Mouse (Mus musculus) CH12.LX (cell line): ENCODE measurements around the gene Cfi. TPM values are rescaled to one million over a fixed set of nuclear protein-coding genes. Genes with fewer than 3 reads are reported as not detected.

ENCODE experiments used
- DNase-seq: peaks from one replicate; pipeline ENCODE4 v3.0.0-alpha.2; 2013; ENCODE audit errors: extremely low read depth
- H3K27ac ChIP-seq: 2 replicates; pipeline ENCODE4 v1.5.1; 2012; ENCODE audit warnings: low read depth, mild to moderate bottlenecking, control low read depth, moderate library complexity; ENCODE audit not compliant: insufficient read depth
- H3K27me3 ChIP-seq: replicated peaks from 2 replicates; pipeline ENCODE3; 2012; ENCODE audit warnings: inconsistent platforms
- H3K36me3 ChIP-seq, 2 experiments: replicated peaks in 1 of 2; 2 replicates each; pipeline versions ENCODE3 to v1.6.1; 2012; ENCODE audit warnings: inconsistent platforms in 1 of 2, low read length in 1 of 2, mild to moderate bottlenecking in 1 of 2, mixed read lengths in 1 of 2, moderate library complexity in 1 of 2; ENCODE audit not compliant: control insufficient read depth in 1 of 2, insufficient read depth in 1 of 2
- H3K4me1 ChIP-seq, 2 experiments: 2 replicates each; pipeline ENCODE4 v1.6.1; 2012; ENCODE audit warnings: inconsistent platforms in 1 of 2, moderate library complexity in 1 of 2; ENCODE audit not compliant: insufficient read depth in 2 of 2, control insufficient read depth in 1 of 2
- H3K4me2 ChIP-seq: 2 replicates; pipeline ENCODE4 v1.6.1; 2012; ENCODE audit warnings: low read depth, mild to moderate bottlenecking, control low read depth; ENCODE audit not compliant: poor library complexity, insufficient read depth, severe bottlenecking
- H3K4me3 ChIP-seq, 3 experiments: fragments of 150-350 bp in 1 of 3; sonication (generic) in 1 of 3; replicated peaks in 1 of 3; 2 replicates each; pipeline versions ENCODE3 to v1.5.1; 2011 to 2012; ENCODE audit warnings: low read depth in 2 of 3, low read length in 2 of 3, mild to moderate bottlenecking in 2 of 3, moderate library complexity in 2 of 3, control low read depth in 1 of 3, improper control_type of control experiment in 1 of 3, inconsistent platforms in 1 of 3, mixed read lengths in 1 of 3; ENCODE audit not compliant: poor library complexity in 1 of 3
- H3K79me2 ChIP-seq: replicated peaks from 2 replicates; pipeline ENCODE4 v1.6.1; 2012; ENCODE audit warnings: mild to moderate bottlenecking, moderate library complexity; ENCODE audit not compliant: control insufficient read depth, poor library complexity, insufficient read depth, severe bottlenecking; ENCODE audit errors: extremely low read depth
- H3K9ac ChIP-seq: 2 replicates; pipeline ENCODE4 v1.6.1; 2012; ENCODE audit warnings: low read depth, mild to moderate bottlenecking, control low read depth, moderate library complexity; ENCODE audit not compliant: insufficient read depth
- H3K9me3 ChIP-seq: replicated peaks from 2 replicates; pipeline ENCODE3; 2012; ENCODE audit warnings: low read length, inconsistent platforms, mixed read lengths
- CHD2 ChIP-seq: IDR thresholded peaks from 2 replicates; pipeline ENCODE4 v1.6.1; 2011; ENCODE audit warnings: low read length, improper control_type of control experiment
- EP300 ChIP-seq: IDR thresholded peaks from 2 replicates; pipeline ENCODE4 v1.6.1; 2011; ENCODE audit warnings: low read length, improper control_type of control experiment
- ETS1 ChIP-seq: conservative IDR thresholded peaks from 2 replicates; pipeline ENCODE4 v1.6.1; 2012; ENCODE audit warnings: low read depth, mild to moderate bottlenecking, inconsistent platforms, low read length, improper control_type of control experiment, moderate library complexity
- HCFC1 ChIP-seq: IDR thresholded peaks from 2 replicates; pipeline ENCODE4 v1.6.1; 2012; ENCODE audit warnings: low read depth, mild to moderate bottlenecking, inconsistent platforms, low read length, improper control_type of control experiment
- JUN ChIP-seq: IDR thresholded peaks from 2 replicates; pipeline ENCODE4 v1.6.1; 2011; ENCODE audit warnings: low read depth, mild to moderate bottlenecking, low read length, improper control_type of control experiment, moderate library complexity; ENCODE audit not compliant: insufficient read depth
- JUND ChIP-seq: conservative IDR thresholded peaks from 2 replicates; pipeline ENCODE4 v1.6.1; 2011; ENCODE audit warnings: low read depth, low read length, improper control_type of control experiment
- MAFK ChIP-seq: IDR thresholded peaks from 2 replicates; pipeline ENCODE4 v1.6.1; 2011; ENCODE audit warnings: low read length, improper control_type of control experiment; ENCODE audit not compliant: insufficient replicate concordance
- MAX ChIP-seq: IDR thresholded peaks from 2 replicates; pipeline ENCODE4 v1.6.1; 2011; ENCODE audit warnings: low read length, improper control_type of control experiment
- MAZ ChIP-seq: IDR thresholded peaks from 2 replicates; pipeline ENCODE4 v1.6.1; 2012; ENCODE audit warnings: low read depth, mild to moderate bottlenecking, inconsistent platforms, low read length, improper control_type of control experiment, moderate library complexity
- MXI1 ChIP-seq: IDR thresholded peaks from 2 replicates; pipeline ENCODE4 v1.6.1; 2011; ENCODE audit warnings: mild to moderate bottlenecking, low read depth, low read length, improper control_type of control experiment
- MYC ChIP-seq: IDR thresholded peaks from 2 replicates; pipeline ENCODE4 v1.6.1; 2011; ENCODE audit warnings: low read depth, mild to moderate bottlenecking, improper control_type of control experiment, low read length
- NELFE ChIP-seq: IDR thresholded peaks from 2 replicates; pipeline ENCODE4 v1.6.1; 2011; ENCODE audit warnings: low read depth, low read length, improper control_type of control experiment
- NRF1 ChIP-seq: IDR thresholded peaks from 2 replicates; pipeline ENCODE4 v1.6.1; 2014; ENCODE audit warnings: low read depth, mild to moderate bottlenecking, inconsistent platforms, low read length, improper control_type of control experiment, moderate library complexity
- PAX5 ChIP-seq: IDR thresholded peaks from 2 replicates; pipeline ENCODE4 v1.6.1; 2012; ENCODE audit warnings: low read length, inconsistent platforms, mixed read lengths
- POLR2A ChIP-seq: IDR thresholded peaks from 2 replicates; pipeline ENCODE4 v1.6.1; 2011; ENCODE audit warnings: low read depth, mild to moderate bottlenecking, improper control_type of control experiment, low read length
- POLR2AphosphoS2 ChIP-seq: IDR thresholded peaks from 2 replicates; pipeline ENCODE4 v1.6.1; 2011; ENCODE audit warnings: low read depth, low read length, improper control_type of control experiment
- RAD21 ChIP-seq: IDR thresholded peaks from 2 replicates; pipeline ENCODE4 v1.6.1; 2011; ENCODE audit warnings: low read depth, mild to moderate bottlenecking, low read length, improper control_type of control experiment, moderate library complexity
- SIN3A ChIP-seq: IDR thresholded peaks from 2 replicates; pipeline ENCODE4 v1.6.1; 2012; ENCODE audit warnings: low read length, improper control_type of control experiment, inconsistent platforms
- SMC3 ChIP-seq: IDR thresholded peaks from 2 replicates; pipeline ENCODE4 v1.6.1; 2011; ENCODE audit warnings: low read depth, low read length, improper control_type of control experiment
- TBP ChIP-seq: conservative IDR thresholded peaks from 2 replicates; pipeline ENCODE4 v1.6.1; 2011; ENCODE audit warnings: low read depth, low read length, improper control_type of control experiment
- TCF12 ChIP-seq: IDR thresholded peaks from 2 replicates; pipeline ENCODE4 v1.6.1; 2014; ENCODE audit warnings: low read depth, mild to moderate bottlenecking, inconsistent platforms, low read length, improper control_type of control experiment
- USF1 ChIP-seq: IDR thresholded peaks from 2 replicates; pipeline ENCODE4 v1.6.1; 2014; ENCODE audit warnings: low read depth, mild to moderate bottlenecking, inconsistent platforms, low read length, improper control_type of control experiment
- ZC3H11A ChIP-seq: IDR thresholded peaks from 2 replicates; pipeline ENCODE4 v1.6.1; 2012; ENCODE audit warnings: low read depth, mild to moderate bottlenecking, inconsistent platforms, low read length, improper control_type of control experiment
- ZKSCAN1 ChIP-seq: IDR thresholded peaks from 2 replicates; pipeline ENCODE4 v1.6.1; 2012; ENCODE audit warnings: low read depth, inconsistent platforms, low read length, improper control_type of control experiment, borderline replicate concordance
- ZMIZ1 ChIP-seq: IDR thresholded peaks from 2 replicates; pipeline ENCODE4 v1.6.1; 2012; ENCODE audit warnings: low read depth, mild to moderate bottlenecking, inconsistent platforms, low read length, improper control_type of control experiment
- ZNF384 ChIP-seq: IDR thresholded peaks from 2 replicates; pipeline ENCODE4 v1.6.1; 2012; ENCODE audit warnings: low read depth, low read length, improper control_type of control experiment, inconsistent platforms
- dilution Hi-C: fragments of 300-500 bp; cut with MboI; formaldehyde crosslinking; loops from 2 replicates; pipeline ENCODE4 v1.14.3; 2020; ENCODE audit warnings: low sequenced_read_pairs; ENCODE audit not compliant: extremely low pct_unique_long_range_greater_than_20kb, extremely low pct_ligation_motif_present
- in situ Hi-C: fragments of 300-500 bp; cut with MboI; formaldehyde crosslinking; loops from 3 replicates; pipeline ENCODE4 v1.14.3; 2019; ENCODE audit warnings: low sequenced_read_pairs, low pct_ligation_motif_present, low pct_unique_long_range_greater_than_20kb, mixed read lengths
- polyA plus RNA-seq: library from polyadenylated mRNA; unstranded; fragments of >175 nt; gene quantifications from 2 replicates; pipeline ENCODE4 v1.2.1, GENCODE M21; 2012; ENCODE audit warnings: low read depth; ENCODE audit not compliant: insufficient read length
- total RNA-seq, 2 experiments: library from RNA; depleted of rRNA; stranded (reverse); fragments of 300-350 nt in 1 of 2; fragments of >200 nt in 1 of 2; gene quantifications; 2 replicates each; pipeline ENCODE4 v1.2.3; 2012 to 2014

The Cfi gene
- total and polyA plus RNA-seq, 3 experiments: 0.04 to 0.14 TPM; not detected in 1

DNA sequence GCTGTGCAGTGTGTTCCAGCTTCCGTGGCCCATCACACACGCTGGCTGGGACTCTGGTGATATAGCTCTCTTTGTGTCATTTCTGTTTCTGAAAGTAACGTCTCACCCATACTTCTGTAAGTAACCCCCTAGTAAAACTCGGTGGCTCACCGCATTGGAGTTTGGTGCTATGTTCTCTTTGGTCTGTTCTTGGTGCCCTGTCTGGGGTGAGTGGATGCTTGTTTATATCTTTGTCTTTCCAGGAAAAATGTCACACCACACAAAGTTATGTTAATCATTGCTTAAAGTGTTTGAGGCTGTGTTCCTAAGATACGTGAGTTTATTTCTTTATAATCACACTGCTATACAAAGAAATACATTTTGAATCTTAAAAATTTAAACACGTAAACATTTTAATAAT, 11.2 kb downstream of the Cfi start:
- H3K79me2 ChIP-seq: no peaks in the 10 kb centered on the region
- TF ChIP-seq MAFK (no peak), TCF12 (no peak), SMC3 (no peak), MAX (no peak), MXI1 (no peak), ZKSCAN1 (no peak), EP300 (no peak), NELFE (no peak), RAD21 (no peak), POLR2A (no peak), MYC (no peak), TBP (no peak), CHD2 (no peak), USF1 (no peak), ETS1 (no peak)
- TF ChIP-seq, all 38 proteins: peak for 0
- Histone ChIP-seq H3K4me3 (no peak overlapping the region), H3K36me3 (no peaks in the 10 kb centered on the region), H3K27me3 (peaks cover 6% of the 10 kb centered on the region), H3K4me1 (no peaks in the 10 kb centered on the region), H3K27ac (no peak overlapping the region), H3K9me3 (no peaks in the 10 kb centered on the region), H3K9ac (no peak overlapping the region), H3K4me2 (no peak overlapping the region)
- DNase-seq: no peak
- dilution Hi-C loops (no loop called here), in situ Hi-C loops (no loop called here)

DNA sequence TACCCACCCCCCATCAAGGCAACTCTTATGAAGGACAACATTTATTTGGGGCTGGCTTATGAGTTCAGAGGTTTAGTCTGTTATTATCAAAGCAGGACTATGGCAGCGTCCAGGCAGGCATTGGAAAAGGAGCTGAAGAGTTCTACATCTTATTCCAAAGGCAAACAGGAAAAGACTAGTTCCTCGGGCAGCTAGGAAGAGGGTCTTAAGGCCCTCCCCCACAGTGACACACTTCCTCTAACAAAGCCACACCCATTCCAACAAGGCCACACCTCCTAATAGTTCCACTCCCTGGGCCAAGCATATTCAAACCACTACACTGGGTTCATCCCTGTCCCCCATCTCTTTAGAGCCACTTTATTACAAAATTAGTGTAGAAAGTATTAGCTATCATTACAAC, 26.9 kb downstream of the Cfi start:
- no peaks in the 10 kb centered on the region for H3K27me3 ChIP-seq
- no peak overlapping the region for H3K4me3 ChIP-seq
- H3K9ac ChIP-seq: no peak overlapping the region
- H3K36me3 ChIP-seq: no peaks in the 10 kb centered on the region
- H3K9me3 ChIP-seq: peaks cover 13% of the 10 kb centered on the region
- in situ Hi-C loops: no loop called here
- dilution Hi-C loops: no loop called here
- TF ChIP-seq NRF1 (no peak), POLR2AphosphoS2 (no peak), ZMIZ1 (no peak), JUN (no peak), CHD2 (no peak), POLR2A (no peak), PAX5 (no peak), HCFC1 (no peak), EP300 (no peak), MAZ (no peak), JUND (no peak), ZC3H11A (no peak), ZNF384 (no peak), SIN3A (no peak), ETS1 (no peak), RAD21 (no peak), NELFE (no peak)
- H3K79me2 ChIP-seq: no peaks in the 10 kb centered on the region
- no peaks in the 10 kb centered on the region; a peak in 1 of 4 replicates for H3K4me1 ChIP-seq
- H3K4me2 ChIP-seq: no peak overlapping the region
- DNase-seq: no peak
- no peak overlapping the region for H3K27ac ChIP-seq
